Mouse (Mus musculus): ENCODE measurements around the gene Ldlrad1.

DNA sequence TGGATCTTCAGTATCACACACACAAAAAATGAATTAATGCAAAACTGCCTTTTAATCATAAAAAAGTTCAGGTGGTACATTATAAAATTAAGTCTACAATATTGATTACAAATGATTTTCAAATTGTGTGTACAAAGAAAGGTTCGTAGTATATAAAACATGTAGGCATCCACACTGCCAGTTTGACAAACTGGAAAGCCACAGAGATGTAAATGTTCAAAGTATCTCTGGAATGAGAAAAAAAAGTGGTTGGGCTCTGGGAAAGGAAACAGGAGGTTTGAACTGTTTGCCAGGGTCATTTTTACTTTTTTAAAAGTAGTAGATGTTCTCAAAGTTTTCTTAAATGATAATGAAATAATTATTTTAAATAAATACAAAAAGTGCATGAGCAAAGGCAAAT, 37.1 kb downstream of the Ldlrad1 start:
- TF ChIP-seq CTCF (conservative IDR thresholded peaks at IDR 0.05; ENCODE audit: low read length) (no peak), POU5F1 (IDR thresholded peaks at IDR 0.05; ENCODE audit: borderline replicate concordance, low read length) (no peak), NANOG (IDR thresholded peaks at IDR 0.05; ENCODE audit: borderline replicate concordance, low read length) (no peak)

Measured in E14TG2a.4 (cell line).